Mouse (Mus musculus) heart, adult 11 months (tissue): ENCODE measurements around the gene St6galnac1.
A peak's percentile ranks its signal among the peaks of the same experiment; 100 is the strongest.

Experiments
- DNase-seq: peaks from one replicate; pipeline ENCODE4 v3.0.0; 2022

St6galnac1 gene

DNA sequence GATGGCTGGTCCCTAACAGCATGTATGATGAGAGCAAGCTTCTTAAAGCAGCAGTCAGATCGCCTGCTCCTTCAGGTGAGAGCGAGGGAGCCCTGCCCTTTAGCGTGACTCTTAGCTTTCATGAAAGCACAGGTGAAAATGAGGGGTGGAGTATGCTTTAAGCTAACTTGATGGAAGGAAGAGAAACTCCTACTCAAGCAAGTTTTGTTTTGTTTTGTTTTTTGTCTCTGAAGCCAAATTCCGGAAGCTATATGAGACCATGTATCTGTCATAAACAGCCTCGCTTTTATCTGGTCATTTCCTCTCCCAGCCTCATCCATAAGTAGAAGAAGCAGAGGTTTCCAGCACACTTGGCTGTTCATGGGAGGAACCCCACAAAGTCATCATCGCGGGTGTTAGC is at the start of gene St6galnac1:
Gene St6galnac1, minus strand, starts transcription at position 101 of the 400 bp plus-strand sequence.
- DNase-seq = peak; percentile 16

DNA sequence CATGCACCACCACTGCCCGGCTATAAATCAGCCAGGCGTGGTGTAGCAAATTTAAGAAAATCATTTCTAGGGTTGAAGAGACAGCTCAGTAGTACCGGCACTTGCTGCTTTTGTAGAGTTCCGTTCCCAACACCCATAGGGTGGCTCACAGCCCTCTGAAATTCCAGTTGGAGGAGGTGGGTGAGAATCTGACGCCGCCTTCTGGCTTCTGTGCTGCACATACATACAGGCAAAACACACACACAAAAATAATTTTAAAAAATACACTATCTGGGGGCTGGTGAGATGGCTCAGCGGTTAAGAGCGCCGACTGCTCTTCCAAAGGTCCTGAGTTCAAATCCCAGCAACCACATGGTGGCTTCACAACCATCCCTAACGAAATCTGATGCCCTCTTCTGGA is 48.6 kb upstream of the St6galnac1 start:
- DNase-seq = peak; percentile 89

DNA sequence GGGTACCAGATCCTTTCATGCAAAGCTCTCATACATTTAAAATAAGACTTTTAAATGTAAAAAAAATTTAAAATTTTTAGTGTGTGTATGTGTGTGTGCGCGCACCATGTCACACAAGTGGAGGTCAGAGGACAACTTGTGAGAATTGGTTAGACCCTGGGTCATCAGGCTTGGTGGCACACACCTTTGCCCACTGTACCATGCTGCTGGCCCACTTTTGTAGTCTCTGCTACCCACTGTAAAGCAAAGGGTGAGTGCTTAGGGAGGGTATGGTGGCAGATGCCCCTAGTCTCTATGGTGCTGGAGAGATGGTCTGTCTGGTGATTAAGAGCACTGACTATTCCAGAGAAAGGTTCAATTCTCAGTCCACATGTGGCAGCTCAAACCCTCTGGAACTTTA is 47.9 kb upstream of the St6galnac1 start:
- DNase-seq = peak; percentile 90

DNA sequence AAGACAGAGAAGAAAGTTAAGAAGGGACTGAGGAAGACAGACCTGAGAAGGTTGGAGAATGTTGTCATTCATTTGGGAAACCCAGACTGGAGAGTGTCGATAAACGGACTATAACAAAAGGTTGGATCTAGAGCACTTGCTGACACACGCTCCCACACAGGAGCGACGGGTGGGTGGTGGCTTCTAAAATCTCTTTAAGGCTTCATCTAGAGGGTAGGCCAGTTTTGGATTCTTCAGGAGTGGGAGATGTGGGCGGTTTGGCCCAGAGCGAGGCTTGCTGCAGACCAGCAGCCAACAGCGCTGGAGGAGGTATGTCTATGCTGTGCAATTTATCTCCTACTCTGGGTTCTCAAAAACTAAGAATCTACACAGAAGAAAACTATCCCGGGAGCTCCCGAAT is 47.3 kb upstream of the St6galnac1 start:
- no peak for DNase-seq

DNA sequence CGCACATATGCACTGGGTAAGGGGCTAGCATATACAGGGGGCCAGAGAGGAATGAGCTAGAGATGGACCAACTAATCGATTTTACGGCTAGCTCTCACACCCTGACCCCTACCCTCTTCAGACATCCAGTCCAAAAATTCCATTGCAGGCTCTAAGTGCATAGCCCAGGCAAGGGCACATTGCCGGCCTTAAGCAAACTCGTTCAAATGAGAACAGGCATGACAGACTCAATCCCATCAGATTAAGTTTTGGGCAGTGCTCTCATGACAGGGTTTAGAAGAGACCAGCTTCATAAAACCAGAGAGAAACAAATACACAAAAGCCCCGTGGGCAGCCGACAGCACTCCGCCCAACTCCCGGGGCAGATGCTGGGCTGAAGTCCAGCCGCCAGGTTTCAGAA is 46.9 kb upstream of the St6galnac1 start:
- DNase-seq = no peak

DNA sequence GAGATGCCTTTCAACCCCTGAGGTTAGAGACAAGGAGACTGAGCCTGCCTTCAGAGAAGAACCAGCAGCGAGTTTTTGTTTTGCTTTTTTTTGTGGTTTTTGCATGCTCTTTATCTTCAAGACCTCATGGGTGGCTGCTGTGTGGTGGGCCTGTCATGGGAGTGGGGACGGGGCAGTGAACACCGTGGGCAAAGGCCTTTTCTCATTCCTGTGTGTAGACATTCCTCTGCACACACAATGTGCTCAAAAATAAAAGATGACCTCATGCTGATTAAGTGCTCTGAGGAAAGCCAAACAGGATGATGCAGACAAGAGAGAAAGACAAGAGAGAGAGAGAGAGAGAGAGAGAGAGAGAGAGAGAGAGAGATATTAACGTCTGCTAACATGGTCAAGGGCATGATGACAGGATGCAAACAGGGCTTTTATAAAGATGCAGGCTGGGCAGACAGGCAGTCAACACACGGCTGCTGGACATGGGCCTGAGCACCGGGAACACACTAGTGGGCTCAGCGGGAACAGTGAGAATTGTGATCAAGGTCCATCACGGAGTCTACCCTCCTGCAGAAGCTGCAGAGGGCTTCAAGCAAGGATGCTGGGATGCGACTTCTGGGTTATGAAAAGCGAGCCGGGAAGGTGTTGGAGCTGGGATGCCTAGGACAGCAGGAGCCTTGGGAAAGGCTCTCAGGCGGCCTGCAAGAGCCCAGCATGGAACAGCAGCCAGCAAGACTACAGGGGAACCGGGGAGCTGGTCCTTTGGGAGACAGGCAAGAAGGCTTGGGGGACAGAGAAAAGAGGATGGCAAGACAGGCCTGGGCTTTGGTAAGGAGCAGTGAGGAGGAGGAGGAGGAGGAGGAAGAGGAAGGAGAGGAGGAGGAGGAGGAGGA is 46.0 kb upstream of the St6galnac1 start:
- DNase-seq = peak; percentile 96

DNA sequence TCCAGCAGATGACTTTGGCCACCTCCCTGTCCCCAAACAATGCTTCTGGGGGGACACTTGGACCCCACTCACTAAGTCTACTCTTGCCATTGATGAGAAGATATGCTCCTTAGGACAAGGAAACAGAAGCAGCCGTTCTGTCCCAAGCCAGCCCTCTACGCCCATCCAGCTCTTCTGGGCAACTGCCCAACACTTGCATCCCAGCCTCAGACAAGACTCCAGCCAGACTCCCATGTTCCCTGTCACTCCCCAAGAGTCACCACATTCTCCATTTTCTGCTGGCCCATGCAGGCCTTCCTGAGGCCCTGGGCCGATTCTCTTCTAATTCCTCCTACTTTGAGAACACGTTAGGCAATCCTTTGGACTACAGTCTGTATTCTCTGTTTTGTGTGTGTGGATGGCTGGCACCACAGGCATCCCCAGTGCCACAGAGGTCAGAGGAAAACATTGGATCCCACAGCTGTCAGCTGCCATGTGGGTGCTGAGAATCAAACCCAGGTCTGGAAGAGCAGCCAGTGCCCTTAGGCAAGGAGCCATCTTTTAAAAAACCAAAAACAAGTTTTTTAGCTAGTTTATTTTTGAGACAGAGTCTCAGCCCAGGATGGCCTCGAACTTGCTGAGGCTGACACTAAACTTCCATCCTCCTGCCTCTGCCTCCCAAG is 44.8 kb upstream of the St6galnac1 start:
- peak; percentile 96 for DNase-seq

DNA sequence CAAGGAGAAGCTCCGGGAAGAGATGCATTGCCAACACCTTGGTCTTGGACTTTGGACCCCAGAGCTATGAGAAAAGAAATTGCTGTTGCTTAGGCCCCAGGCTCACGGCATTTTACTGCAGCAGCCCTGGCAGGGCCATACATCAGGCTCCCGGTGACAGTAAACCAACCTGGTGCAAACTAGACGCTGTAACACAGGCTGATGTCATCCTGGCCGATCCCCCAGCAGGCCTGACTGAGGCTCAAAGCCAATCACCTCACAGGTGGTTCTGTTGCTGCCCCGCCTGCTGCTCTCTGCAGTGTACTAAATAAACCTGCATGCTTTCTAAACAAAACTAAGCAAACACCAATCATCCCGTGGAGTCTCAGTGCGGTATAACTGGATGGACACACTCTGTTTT is 43.4 kb upstream of the St6galnac1 start:
- DNase-seq = no peak

DNA sequence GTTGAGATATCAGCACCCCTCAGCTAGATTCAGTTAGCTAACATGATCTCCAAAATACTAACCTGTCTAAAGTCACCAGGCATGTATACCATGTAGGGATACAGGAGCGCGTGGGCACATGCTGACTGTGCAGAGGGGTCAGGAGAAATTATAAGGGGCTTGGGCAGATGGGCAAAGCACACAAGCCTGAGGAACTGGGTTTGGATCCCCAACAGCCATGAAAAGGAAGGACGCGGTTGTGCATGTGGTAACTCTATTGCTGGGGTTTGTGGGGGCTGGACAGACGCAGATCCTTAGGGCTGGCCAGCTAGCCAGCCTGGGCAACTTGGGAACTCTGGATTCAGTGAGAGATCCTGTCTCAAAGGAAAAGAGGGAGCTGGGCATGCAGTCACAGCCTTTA is 42.3 kb upstream of the St6galnac1 start:
- peak; percentile 90 for DNase-seq

DNA sequence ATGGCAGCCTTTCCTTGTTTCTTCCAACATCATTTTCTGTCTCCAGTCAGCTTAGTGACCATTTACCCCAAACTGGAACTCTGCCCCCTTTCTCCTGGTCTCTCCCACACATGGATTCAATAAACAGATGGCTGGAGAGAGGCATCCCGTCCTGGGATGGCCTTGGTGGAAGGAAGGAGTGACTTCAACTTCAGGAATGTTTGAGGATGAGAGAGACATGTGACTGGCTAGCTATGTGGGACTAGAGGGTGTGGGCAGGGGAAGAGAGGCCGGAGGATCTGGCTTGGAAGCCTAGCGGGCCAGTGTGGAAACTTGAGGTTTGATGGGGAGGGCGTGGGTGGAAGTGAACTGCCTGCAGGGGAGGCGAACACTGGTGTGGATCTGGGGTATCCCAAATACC is 41.5 kb upstream of the St6galnac1 start:
- peak; percentile 98 for DNase-seq

DNA sequence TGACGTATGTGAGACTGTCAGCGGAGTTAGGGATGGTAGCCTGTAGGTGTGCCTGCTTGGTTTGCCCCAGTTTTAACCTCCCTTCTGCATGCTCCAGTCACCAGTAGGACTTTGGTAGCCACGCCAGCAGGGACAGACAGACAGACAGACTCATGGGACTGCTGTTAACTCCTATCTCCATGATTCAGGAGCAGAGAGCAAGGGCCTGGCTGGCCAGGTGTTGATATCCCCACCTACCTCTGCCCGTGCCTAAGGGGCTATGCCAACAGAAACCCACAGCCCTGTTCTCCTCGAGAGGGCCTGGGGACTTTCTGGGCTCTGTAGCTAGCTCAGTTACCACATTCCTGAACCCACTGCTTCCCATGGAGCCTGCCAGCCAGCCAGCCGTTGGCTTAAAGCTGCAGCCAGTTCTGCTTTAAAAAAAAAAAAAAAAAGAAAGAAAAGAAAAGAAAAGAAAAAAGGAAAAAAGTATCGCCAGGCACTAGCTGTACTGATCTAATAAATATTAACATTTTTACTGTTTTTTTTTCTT is 39.6 kb upstream of the St6galnac1 start:
- DNase-seq = no peak

DNA sequence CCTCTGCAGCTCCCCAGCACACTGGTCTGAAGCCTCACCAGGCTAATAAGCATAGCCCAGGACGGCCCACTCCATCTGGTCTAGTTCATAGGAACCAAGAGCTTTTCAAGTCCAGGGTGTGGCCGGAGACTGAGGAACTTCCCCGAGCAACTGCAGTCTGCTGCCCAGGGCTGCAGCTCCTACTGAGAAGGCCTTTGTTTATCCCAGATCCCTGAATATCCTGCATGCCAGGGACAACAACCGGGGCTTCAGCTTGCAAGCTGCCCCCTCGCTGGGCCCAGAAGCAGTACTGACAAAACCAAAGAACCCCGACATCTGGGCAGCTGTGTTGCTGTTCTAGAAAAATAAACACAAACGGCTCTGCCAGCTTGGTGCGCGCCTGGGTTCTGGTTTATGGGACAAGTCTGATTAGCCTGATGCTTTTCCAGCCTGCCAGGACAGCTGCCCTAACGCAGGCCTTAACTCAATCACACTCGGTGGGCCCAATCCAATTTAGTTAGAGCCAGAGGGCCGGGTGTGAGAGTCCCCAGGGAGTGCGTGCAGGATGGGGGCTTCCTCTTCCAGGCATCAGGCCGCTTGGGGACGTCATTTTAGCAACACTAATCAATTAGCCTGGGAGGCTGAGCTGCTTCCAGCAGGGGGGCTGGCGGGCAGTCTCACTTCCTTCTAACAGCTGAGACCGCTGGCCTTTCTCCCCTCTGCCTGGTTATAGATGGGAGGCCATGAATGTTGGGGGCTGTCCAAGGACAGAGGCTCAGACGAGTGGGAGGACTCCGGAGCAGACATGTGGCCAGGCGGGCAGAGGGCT is 39.0 kb upstream of the St6galnac1 start:
- peak; percentile 99 for DNase-seq

DNA sequence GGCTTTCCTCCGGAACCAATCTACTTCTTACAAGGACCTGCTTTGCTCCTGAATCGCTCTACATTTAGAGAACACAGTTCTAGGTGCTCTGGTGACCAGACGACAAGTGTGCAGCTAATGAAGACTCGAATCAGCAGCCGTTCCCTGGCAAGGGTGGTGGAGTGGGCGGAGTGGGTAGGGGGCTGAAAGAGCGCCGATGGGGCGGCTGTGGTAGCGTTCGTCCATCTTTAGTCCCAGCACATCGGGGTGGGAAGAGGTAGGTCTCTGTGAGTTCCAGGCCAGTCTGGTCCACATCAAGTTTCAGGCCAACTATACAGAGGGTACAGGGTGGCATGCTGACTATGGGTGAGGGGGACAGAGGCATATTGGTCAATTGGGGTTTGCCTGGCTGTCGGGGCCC is 38.3 kb upstream of the St6galnac1 start:
- DNase-seq = no peak

DNA sequence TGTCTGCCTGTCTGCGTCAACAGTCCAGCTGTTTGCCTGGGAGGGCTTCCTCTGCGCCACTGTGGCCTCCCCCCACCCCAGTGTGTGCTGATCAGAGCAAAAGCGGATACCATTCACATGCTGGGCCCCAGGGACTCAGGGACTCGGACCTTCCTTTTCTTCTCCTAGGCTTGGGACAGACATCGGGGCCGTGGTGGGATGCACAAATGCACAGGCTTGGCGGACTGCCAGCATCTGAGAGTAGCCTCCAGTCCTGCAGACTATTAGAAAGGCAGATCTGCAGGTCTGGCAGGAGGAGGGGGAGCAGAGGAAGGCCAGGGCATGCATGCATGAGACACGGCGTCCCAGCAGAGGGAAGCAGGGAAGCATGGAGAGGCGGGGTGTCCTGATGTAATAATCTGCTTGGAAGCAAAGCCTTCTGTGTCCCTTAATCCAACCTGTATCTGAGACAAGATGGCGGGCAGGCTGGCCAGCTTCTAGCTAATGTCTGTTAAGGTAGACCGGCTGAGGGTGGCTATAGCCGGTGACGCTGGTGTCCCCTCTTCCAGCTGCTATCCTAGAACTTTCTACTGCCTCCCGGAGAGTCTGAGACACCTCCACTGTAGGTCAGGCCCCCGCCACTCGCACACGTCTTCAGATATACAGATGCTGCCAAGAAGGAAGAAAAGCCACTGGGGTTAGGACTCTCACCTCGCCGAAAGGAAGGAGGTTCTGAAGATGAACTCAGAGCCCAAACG is 37.7 kb upstream of the St6galnac1 start:
- peak; percentile 98 for DNase-seq

DNA sequence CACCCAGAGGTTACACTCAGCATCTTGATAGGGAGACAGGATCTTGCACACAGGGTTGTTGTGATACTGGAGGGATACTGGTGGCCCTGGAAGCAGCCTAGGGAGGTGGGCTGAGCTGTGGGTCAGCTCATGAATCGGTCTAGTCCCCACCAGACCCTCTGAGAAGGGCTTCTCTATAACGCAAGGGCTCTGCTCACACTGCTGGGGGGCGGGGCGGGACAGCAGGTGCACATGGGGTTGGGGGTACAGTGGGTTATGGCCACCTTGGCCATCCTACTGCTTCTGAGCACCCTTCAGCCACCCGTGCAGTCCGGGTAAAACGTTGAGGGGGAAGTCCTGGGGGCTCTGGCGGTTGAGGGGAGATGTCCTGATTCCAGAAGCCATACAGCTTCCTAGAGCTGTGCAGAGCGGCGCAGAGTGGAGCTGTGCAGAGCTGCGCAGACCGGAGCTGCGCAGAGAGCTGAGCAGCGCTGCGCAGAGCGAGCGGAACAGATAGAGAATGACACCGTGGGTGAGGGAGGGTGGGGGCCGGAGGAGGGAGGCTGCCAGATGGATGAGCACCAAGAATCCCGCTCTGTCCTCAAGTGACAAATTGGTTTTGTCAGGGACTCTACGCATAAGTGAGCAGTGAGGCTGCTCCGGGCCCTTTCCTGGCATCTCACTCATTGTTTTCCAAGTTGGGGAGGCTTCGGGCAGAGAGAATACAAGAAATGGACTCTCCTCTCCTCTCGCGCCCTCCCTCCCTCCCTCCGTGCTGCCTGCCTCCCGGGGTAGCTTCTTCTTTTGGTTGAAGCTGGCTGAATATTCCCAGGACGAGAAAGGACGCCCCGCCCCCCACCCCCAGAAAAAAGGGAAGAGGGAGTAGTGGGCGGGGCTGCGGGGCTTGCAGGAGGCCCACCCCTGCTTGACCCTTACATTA is 35.9 kb upstream of the St6galnac1 start:
- DNase-seq = peak; percentile 97

DNA sequence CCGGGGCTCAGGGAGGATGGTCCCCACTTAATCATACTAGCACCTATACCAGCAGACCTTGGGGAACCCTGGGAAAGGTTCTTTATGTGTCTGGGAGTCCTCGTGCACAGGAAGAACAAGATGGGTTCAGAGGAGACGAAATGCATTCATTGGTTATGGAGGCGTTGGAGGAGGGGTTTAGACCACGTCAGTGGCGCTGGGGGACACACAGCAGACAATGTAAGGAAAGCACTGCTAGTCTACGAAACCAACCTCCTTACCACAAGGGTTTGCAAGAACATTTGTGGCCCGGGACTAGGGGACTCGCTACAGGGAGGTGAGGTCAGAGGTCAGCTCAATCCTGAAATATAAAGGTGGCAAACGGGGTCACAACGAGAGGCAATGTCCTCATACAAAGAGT is 35.2 kb upstream of the St6galnac1 start:
- no peak for DNase-seq

DNA sequence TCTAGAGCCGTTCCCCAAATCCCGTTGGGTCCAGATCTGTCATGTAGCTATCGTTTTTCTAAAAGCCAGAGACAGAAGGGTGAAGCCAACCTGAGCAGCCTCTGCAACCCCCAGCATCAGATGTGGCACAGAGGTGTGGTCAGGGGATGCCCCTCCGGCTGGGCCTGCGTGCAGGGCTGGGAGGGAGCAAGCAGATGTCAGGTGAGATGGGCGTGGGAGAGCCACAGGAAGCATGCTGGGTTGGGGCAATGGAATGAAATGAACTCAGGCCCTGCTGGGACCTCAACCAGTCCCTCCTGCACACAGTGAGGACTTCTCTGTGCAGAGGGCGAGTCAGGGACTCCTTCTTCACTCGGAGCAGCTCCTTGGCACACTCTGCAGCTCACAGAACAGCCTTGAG is 34.2 kb upstream of the St6galnac1 start:
- peak; percentile 91 for DNase-seq

DNA sequence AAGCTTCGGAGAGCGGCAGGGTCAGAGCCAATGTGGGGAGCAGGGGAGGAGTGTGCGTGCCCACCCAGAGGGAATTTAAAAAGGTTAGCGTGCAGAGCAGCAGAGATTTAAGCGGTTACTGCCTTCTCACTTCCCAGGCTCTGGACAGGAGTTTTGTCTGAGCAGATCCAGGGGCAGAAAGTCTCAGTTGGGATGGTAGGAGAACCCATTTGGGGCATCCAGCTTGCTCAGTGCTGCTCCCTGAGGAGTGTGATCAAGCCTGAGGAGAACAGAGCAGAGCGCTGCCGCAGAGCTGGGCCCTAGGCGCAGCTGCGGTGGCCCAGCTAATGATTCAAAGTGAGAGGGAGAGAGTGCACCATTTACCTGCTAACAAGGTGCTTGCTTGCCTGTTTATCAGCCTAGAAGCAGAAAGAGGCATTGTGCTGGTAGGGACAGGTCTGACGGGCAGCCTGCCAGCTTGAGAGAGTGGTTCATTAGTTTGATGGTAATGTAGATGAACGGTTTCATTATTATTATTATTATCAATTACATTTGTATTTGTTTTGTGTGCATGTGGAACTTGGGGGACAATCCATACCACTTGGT is 33.6 kb upstream of the St6galnac1 start:
- peak; percentile 92 for DNase-seq

DNA sequence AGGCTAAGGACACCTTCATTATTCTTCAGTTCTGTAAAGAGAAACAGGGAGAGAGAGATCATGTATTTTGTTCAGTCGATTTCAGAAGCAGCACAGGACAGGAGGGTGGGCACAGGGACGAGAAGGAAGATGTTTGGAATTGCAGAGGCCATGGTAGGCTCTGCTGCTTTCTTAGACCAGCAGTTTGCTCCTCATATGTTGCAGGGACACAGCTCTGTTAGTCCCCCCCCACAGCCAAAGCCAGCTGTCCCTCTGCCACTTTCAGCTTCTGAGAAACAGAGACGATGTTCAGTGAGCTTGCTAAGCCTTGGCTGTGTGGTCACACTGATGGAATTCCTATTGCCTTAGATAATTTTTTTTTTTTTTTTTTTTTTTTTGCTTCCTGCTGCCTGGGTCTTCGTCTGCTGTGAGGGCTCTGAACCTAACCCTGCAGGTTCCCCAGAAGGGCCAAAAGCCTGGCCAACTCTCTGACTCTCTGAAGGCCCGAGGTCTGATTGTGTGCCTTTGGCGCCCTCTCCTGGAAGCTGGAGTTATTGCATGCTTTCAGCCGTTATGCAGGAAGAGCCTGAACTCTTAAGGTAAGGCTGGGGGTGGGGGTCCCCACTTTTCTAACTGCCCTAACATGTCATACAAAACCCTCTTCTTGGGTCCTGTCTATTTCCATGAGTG is 32.8 kb upstream of the St6galnac1 start:
- DNase-seq = peak; percentile 98

DNA sequence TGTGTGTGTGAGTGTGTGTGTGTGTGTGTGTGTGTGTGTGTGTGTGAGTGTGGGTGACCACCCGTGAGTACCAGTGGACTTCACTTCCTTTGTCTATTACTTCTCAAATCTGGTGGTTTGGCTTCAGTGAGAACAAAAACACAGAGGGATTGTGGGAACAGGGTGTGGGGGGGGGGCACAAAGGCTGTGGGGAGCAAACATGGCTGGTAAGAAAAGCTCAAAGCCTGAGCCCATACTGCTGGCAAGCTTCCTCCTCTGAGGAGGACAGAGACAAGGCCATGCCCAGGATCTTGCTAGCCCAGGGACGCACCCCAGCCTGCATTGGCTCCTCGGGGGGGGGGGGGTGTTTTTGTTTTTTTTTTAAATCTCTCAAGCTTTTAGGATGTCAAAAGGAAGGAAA is 32.2 kb upstream of the St6galnac1 start:
- peak; percentile 77 for DNase-seq
